Mouse (Mus musculus) cerebellum, postnatal 36 days (tissue): ENCODE data around the gene Aftph.

Source experiments
- DNase-seq, 2 experiments: peaks; one replicate each; pipeline ENCODE4 v3.0.0; 2021 to 2022; ENCODE audit warnings: mixed read lengths in 2 of 2

The Aftph gene

DNA sequence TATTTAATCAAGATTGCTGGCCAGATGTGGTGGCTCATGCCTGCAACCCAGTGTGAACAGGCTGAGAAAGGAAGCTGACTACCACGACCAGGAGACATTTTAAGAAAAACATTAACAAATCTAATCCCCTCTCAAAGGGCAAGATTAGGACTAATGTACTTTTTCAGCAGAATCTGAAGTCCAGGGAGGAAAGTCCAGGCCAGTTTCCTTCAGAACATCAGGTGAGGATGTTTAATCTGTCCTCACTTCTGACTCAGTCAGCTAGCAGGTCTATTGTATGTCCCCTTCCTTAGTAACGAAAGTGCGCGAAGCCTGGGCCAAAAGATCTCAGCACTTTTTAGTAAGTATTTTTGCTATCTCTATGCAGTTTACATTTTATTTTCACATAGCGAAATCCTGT lies 17.8 kb downstream of the Aftph start:
- no peak for DNase-seq

DNA sequence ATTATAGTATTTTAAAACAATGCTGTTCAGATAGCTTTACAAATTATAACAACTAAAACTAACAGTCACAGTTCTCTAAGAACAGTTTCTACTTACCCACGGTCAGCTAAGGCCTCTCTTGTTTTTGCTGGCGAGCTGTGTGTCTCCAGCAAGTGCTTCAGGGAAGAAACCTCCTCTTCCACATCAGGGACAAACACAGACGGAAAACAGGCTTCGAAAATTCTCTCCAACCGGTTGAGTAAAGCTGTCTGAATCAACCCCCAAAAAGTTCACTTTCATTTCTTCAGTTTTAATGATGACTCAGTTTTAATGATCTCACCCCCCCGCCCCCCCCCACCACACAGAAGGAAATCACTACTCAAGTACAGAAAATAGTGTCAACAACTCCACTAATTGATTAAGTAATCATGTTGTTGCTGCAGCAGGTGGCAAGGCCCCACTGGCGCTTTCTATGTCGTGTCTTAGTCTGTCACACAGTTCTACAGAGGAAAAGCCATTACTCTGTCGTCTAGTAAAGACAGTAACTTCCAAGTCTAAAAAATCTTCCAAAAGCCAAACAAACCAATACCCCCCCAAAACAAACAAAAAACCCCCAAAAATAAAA lies 29.2 kb downstream of the Aftph start:
- no peak for DNase-seq

- peak; percentile 59 to 69 for DNase-seq
Observed at GRCm38 (mm10) chr11:20691000-20691399, 50.4 kb downstream of the Aftph start.

- no peak for DNase-seq
Observed at GRCm38 (mm10) chr11:20681679-20682078, 59.7 kb downstream of the Aftph start.

GRCm38 (mm10) chr11:20680781-20681180 lies 60.6 kb downstream of the Aftph start:
- DNase-seq: no peak

DNA sequence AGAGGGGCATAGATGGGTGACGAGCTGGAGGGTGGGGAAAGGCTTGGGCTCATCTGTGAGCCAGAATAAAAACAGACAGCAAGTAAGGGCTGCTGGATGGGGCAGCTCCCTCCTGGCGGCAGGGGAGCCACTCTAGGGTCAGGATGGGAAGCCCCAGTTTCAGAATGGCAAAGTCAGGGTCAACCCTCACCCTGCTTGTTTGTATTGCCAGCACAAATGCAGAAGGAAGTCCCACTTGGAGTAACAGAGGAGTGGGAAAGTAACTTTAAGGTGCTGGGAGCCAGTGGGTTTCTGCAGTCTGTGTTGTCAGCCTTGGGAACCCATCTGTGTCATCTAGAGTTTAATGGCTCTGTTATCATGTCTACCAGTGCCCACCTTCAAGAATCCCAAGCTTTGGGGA lies 62.0 kb downstream of the Aftph start:
- DNase-seq: no peak

DNA sequence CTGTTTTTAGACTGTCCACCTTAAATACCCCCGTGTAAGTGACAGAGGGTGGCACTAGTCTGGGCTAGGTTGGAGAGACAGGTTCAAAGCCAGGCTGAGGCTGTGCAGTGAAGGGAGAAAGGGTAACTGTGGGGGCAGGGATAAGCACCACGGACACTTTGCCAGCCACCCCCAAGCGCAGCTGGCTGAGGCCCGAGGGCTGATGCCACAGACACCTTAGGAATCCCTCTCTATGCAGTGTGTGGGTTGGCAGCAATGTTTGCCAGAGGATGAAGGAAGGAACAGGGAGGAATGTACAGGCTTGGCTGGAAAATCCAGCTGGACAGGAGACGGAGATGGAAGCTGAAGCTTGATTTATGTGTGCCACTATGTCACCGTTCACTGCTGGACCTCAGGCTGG lies 68.9 kb downstream of the Aftph start:
- no peak for DNase-seq

DNA sequence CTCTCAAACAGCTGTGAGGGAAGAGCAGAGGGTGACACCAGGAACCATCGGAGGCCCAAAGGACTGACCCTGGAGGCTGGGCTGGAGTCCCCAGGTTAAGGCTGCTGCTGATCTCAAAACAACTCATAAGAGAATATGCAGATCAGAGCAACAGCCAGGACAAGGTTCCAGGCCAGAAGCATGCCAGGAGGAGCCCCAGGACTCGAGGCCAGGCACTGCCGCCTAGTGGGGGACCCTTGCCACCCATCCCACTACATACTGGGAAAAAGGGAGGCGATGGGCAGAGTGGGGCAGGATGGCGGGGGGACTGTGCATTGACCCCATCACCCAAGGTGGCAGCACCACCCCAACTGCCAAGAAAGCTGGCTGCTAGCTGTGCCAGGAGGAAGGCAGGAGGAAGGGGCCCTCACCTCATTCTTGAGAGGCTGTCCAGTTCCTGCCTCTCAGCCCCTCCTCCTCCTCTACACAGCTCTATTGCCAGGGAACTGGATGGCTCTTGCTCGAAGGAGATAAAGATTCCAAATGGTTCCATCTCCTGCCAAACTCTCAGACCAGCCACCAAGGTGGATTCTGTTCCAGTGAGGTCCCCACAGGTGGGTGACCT lies 69.5 kb downstream of the Aftph start:
- DNase-seq: no peak

GRCm38 (mm10) chr11:20664878-20665277 lies 76.5 kb downstream of the Aftph start:
- DNase-seq: no peak

GRCm38 (mm10) chr11:20663580-20664198 lies 77.7 kb downstream of the Aftph start:
- no peak for DNase-seq

- no peak for DNase-seq
Observed at GRCm38 (mm10) chr11:20662811-20663210, 78.6 kb downstream of the Aftph start.

- peak in 1 of 2 experiments; percentile 27 for DNase-seq
Observed at GRCm38 (mm10) chr11:20661652-20662051, 79.7 kb downstream of the Aftph start.

GRCm38 (mm10) chr11:20660111-20661097 lies 81.0 kb downstream of the Aftph start:
- no peak for DNase-seq

- DNase-seq: peak in 1 of 2 experiments; percentile 28
Observed at GRCm38 (mm10) chr11:20659094-20659493, 82.3 kb downstream of the Aftph start.

DNA sequence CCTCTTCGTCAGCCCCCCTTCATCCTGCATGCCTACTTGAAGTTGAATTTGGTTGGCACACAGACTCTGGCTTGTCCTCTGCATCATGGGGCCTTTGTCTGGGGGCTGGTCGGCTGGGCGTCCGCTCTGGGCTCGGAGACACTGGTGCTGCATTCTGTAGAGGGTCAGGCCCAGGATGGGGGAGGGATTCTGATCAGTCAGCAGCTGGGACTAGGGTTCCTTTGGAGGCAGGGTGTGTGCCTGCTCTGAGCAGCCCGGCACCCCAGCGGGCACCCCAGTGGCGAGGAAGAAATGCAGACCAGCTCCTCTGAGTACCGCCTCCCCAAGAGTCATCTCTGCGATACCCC lies 84.7 kb downstream of the Aftph start:
- DNase-seq: no peak

DNA sequence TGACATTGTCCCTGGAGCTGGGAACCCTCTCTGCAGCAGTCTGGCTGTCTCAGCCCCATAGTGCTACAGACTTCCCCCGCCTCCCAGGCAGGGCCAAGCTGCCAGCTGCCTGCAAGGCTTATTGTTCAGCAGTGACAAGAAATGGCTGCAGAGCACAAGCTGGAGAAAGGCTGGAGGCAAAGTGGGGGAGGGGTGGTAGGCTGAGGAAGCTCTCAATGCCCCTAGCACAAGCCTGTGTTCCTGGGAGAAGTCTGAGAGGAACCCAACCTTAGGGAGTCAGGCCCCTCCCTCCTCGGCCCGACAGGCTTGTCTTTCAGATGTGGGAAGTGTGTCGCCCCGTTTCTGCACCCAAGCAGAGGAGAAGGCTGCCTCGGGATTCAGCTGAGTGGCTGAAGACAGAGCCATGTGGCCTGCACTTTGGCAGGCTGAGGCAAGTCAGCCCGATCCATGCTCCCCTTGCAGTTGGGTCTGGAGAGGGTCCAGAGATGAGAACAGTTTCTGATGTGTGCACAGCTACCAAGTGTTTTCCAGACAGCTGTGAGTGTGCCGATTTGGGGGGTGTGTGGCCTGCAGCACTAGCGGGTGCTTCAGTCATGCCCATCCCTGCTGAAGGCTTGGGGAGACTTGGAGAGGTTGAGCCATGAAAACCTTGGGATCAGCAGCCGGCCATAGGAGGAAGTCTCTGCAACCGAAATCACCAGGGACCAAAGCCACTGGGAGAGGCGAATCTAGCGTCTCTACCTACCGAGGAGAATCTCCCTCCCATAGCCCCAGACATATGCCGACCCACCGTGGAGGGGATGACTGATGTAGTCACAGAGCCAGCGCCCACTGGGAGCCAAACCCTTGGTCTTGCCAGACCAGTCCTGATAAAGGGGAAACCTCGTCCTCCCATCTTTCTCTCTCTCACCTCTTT lies 85.3 kb downstream of the Aftph start:
- DNase-seq: peak in 1 of 2 experiments; percentile 21

GRCm38 (mm10) chr11:20651166-20651565 lies 90.2 kb downstream of the Aftph start:
- no peak for DNase-seq

GRCm38 (mm10) chr11:20650006-20650639 lies 91.3 kb downstream of the Aftph start:
- no peak for DNase-seq

- no peak for DNase-seq
Observed at GRCm38 (mm10) chr11:20649477-20649876, 91.9 kb downstream of the Aftph start.

DNA sequence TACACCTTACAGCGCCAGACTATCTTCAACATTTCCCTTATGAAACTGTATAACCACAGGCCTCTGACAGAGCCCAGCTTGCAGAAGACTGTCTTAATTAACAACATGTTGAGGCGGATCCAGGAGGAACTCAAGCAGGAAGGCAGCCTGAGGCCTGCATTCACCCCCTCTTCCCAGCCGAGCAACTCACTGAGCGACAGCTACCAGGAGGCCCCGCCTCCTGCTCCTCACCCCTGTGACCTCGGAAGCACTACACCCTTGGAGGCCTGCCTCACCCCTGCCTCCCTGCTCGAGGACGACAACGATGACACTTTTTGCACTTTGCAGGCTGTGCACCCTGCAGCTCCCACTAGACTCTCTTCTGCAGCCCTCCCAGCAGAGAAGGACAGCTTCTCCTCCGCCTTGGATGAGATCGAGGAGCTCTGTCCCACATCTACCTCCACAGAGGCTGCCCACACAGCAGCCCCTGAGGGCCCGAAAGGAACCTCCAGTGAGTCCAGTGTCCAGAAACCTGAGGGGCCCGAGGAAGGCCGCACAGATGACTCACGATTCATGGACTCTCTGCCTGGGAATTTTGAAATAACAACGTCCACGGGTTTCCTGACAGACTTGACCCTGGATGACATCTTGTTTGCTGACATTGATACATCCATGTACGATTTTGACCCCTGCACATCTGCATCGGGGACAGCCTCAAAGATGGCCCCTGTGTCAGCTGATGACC lies 93.3 kb downstream of the Aftph start:
- no peak for DNase-seq
